In genomic region chr1:141961743-141962142, GRCm38 (mm10) we compare ENCODE assay signal across 10 mouse cellular contexts.
A peak's percentile ranks its signal among the peaks of the same experiment; 100 is the strongest.
DNase-seq lines count a peak whose midpoint lies in the region; ATAC-seq and TF ChIP-seq lines count a peak whose summit lies in the region.
"Had no signal": no experiment of that assay in that cellular context is flagged by ENCODE, and none has a peak within 500 bp of the region (broad histone marks: within the 10 kb centered on the region; RNA-seq: fewer than 3 reads in every experiment).

No protein-coding gene starts in this region.

- 1% methylated on average over 2 of the region's 2 CpGs for WGBS in lung, postnatal 0 days

- H3K9ac ChIP-seq in lung, postnatal 0 days (replicated peaks; ENCODE audit: low read depth), result no peak overlapping the region
- H3K9ac ChIP-seq: hindbrain, embryonic 15.5 days had no signal

- H3K27me3 ChIP-seq in lung, postnatal 0 days (replicated peaks; ENCODE audit: insufficient read depth, low read length), result no peaks in the 10 kb centered on the region
- H3K27me3 ChIP-seq in G1E (ENCODE audit: insufficient read depth, low read length), result no peaks in the 10 kb centered on the region
- H3K27me3 ChIP-seq: hindbrain, embryonic 15.5 days had no signal

- TF ChIP-seq EP300 in lung, postnatal 0 days (IDR thresholded peaks at IDR 0.05), result no peak

- intact Hi-C loops in gastrocnemius, adult 2 months (cut with DNase I), result no loop called here
- intact Hi-C loops in gastrocnemius, postnatal 14 days (cut with DNase I; ENCODE audit: low total_unique reads), result no loop called here

- H3K4me2 ChIP-seq in lung, postnatal 0 days (replicated peaks; ENCODE audit: low read depth, low read length), result no peak overlapping the region
- H3K4me2 ChIP-seq: hindbrain, embryonic 15.5 days had no signal

- no peak overlapping the region for H3K27ac ChIP-seq in gastrocnemius, adult 2 months
- no peak overlapping the region for H3K27ac ChIP-seq in lung, postnatal 0 days (ENCODE audit: low read length)
- H3K27ac ChIP-seq: hindbrain, embryonic 15.5 days had no signal

- peak; percentile 59 for TF ChIP-seq CTCF in gastrocnemius, adult 2 months (IDR thresholded peaks at IDR 0.05)
- TF ChIP-seq CTCF in lung, postnatal 0 days (IDR thresholded peaks at IDR 0.05), result peak; percentile 60
- TF ChIP-seq CTCF in G1E (IDR thresholded peaks at IDR 0.05; ENCODE audit: low read depth, low read length), result peak; percentile 23; the same call in 1 of the 2 replicates

- H3K36me3 ChIP-seq in lung, postnatal 0 days (ENCODE audit: insufficient read depth, low read length), result no peaks in the 10 kb centered on the region
- no peaks in the 10 kb centered on the region for H3K36me3 ChIP-seq in G1E (replicated peaks)
- H3K36me3 ChIP-seq: hindbrain, embryonic 15.5 days had no signal

- H3K4me1 ChIP-seq in lung, postnatal 0 days (ENCODE audit: insufficient read depth, low read depth, low read length), result no peaks in the 10 kb centered on the region
- H3K4me1 ChIP-seq in G1E (ENCODE audit: insufficient read depth, low read depth, low read length), result no peaks in the 10 kb centered on the region
- H3K4me1 ChIP-seq: hindbrain, embryonic 15.5 days had no signal

- no peaks in the 10 kb centered on the region for H3K9me3 ChIP-seq in lung, postnatal 0 days (ENCODE audit: low read length)
- H3K9me3 ChIP-seq in G1E (replicated peaks), result peaks cover 4% of the 10 kb centered on the region
- H3K9me3 ChIP-seq: hindbrain, embryonic 15.5 days had no signal

- no peak for DNase-seq in gastrocnemius, adult 2 months
- no peak for DNase-seq in gastrocnemius, postnatal 14 days
- DNase-seq in lung, postnatal 0 days (ENCODE audit: low spot score), result peak; percentile 4
- no peak for DNase-seq in lung, postnatal 4 days
- no peak for DNase-seq in G1E (ENCODE audit: low spot score)
- peak; percentile 19 for DNase-seq in embryo, embryonic 9.5 days (ENCODE audit: extremely low spot score)

- no peak for ATAC-seq in lung, postnatal 0 days
- ATAC-seq in G1E (ENCODE audit: extremely low read depth, insufficient number of reproducible peaks, low FRiP score, poor library complexity, severe bottlenecking), result no peak
- ATAC-seq in frontal cortex, adult (ENCODE audit: low TSS enrichment), result no peak
- no peak for ATAC-seq in erythroblast, adult 5-6 weeks (replicated peaks; ENCODE audit: low FRiP score, poor library complexity, severe bottlenecking)

- no peak overlapping the region for H3K4me3 ChIP-seq in gastrocnemius, adult 2 months
- H3K4me3 ChIP-seq in lung, postnatal 0 days (ENCODE audit: low read depth, low read length), result no peak overlapping the region
- H3K4me3 ChIP-seq in G1E (ENCODE audit: low read depth, low read length), result no peak overlapping the region
- H3K4me3 ChIP-seq: hindbrain, embryonic 15.5 days; myocyte had no signal

Comparison
In these comparisons a context has a peak if more than half of its experiments do, and no peak if none do; other contexts are left out.
1. DNase-seq: peak in lung, postnatal 0 days (single experiment) and embryo, embryonic 9.5 days (single experiment); none in gastrocnemius, adult 2 months (single experiment), gastrocnemius, postnatal 14 days (single experiment), lung, postnatal 4 days (0 of 2) and G1E (single experiment).
2. Peak in every context shown above with its lines, with median percentiles within 50 percentile points of each other: CTCF ChIP-seq.